Mouse (Mus musculus): ENCODE results near the gene Ncam1. TPM values are rescaled to one million over a fixed set of nuclear protein-coding genes. Genes with fewer than 3 reads are reported as not detected.

Gene Ncam1
- polyA plus RNA-seq, 1 experiment, result not detected

DNA sequence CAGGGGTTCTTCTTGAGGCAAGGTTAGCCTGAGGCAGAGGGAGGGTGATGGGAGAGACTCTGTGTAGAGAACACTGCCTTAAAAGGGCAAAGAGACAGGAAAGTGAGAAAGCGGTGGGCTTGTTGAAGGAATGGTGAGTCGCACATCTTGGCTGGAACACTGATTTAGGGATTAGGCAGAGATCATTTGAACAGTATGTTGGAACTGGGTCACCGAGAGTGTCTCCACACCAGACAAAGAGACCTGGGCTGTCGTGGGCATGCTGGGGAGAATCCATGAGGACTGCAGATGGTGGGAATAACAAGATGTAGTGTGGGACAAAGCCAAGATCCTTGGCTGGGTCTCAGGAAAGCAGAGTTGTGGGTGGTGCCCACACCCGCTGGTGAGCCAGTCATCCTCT, 76.0 kb downstream of the Ncam1 start:
- TF ChIP-seq GATA1 (IDR thresholded peaks at IDR 0.05; ENCODE audit: low read length), result no peak

DNA sequence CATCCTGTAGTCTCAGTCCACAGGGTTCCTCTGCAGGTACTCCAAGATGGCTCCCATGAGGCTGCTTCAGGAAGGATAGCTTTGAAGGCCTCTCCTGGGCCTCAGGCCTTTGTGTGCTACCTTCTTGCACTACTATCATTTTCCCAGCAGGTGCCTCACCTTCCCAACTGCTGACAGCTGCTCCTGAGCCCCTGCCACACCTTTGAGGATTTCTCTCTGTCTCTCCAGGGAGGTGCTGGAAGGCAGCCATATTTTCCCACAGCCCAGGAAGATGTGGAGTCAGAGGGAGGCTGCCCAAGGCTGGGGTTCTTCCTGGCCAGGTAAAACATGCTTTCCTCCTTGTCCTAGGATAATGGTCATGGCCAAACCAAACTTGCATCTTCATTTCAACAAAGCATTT, 83.6 kb downstream of the Ncam1 start:
- no peak for TF ChIP-seq GATA1 (IDR thresholded peaks at IDR 0.05; ENCODE audit: low read length)

DNA sequence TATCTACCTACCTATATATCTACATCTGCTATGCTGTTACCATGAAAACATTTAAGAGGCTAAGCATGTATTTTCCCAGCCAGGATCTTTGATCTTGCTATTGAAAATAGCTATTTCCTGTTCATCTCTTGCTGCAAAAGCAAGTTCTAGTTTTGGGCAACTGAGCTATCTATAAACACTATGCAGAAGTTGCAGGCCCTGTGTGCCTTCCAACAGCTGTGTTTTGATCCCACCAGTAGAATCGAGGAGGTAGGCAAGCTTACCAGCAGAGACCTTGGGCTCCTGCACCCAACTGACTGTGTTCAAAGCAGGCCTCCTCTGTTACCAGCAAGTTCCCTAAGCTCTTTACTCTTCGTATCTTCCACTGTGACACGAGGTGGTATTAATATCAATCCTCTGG, 84.6 kb downstream of the Ncam1 start:
- TF ChIP-seq GATA1 (IDR thresholded peaks at IDR 0.05; ENCODE audit: low read length), result no peak

DNA sequence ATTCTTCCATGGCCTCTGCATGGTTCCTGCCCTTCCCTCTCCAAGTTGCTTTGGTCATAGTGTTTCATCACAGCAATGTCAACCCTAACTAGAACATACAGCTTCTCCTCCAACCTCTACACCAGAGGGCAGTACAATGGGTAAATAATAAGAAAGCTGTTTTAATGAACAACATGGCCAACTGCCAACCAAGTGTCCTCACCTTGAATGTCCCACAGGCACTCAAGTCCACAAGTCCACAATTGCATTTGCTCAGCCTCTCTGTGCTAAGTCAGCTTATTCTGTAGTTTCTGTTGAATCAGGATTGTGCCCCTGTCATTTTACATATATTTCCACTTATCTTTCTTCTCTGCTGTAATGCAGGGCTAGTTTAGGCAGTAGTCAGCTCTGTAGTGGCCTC, 91.1 kb downstream of the Ncam1 start:
- TF ChIP-seq GATA1 (IDR thresholded peaks at IDR 0.05; ENCODE audit: low read length), result no peak

DNA sequence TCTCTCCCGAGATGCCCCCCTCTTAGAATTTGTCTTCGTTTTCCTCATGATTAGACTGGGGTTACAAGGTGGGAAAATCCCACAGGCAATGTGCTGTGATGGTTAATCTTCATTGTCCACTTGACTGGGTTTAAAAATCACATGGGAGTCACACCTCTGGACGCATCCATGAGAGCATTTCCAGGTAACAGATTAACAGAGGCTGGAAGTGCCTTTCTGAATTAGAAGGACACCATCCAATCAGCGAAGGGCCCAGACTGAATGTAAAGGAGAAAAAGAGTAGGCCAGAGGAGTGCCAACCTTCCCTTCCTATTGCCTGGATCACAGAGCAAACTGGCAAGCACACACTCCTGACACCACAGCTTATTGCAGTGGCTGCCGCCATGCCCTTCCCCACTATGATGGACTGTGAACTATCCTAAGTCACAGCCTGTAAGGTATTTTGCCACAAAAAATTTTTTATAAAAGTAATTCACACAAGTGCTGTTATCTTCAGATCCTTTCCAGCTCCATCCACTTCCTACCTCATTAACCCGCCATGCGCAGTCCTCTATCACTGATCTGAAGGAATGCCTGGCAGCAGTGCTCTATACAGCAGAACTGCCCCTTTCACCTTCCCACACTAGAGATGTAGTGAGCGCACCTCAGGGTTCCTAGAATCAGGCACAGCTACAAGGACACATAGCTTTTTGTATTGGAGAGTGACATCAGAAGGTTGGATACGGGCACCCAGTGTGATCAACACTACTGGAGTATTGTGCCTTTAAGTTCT, 94.3 kb downstream of the Ncam1 start:
- TF ChIP-seq GATA1 (IDR thresholded peaks at IDR 0.05; ENCODE audit: low read length), result no peak

DNA sequence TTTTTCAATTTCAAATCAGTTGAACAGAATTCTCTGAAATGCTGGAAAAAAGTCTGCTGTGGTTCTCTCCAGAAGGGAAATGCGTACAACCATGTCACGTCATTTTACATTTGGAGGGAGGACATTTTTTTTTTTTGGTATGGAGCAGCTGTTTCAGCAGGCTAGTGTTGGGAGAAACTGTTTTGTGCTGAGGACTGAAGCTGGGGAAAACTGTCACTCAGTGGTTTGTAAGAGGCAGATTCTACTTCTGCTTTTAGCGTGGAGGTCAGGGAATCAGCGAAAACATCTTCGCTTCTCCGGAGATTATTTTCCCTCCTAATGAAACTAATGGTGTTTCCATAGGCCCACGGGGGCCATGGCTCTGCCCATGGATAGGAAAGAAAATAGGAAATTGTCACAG, 103.4 kb downstream of the Ncam1 start:
- no peak for TF ChIP-seq GATA1 (IDR thresholded peaks at IDR 0.05; ENCODE audit: low read length)

DNA sequence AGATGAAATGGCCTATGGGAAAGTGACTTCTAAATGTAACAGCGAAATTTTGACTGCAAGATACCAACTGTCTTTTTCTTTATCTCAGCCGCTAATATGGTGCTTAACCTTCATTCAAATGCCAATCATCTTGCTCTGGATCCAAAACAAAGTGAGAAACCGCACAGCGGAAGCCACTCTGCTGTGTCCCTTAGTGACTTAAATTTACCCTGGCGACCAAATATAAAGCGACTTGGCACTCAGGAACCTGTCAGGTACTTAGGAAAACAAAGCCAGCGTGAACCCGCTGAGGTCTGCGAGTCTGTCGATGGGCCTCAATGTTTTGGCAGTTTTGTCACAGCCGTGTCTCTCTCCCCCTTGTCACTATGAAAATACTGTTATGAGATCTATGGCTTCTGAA, 105.9 kb downstream of the Ncam1 start:
- TF ChIP-seq GATA1 (IDR thresholded peaks at IDR 0.05; ENCODE audit: low read length), result no peak

DNA sequence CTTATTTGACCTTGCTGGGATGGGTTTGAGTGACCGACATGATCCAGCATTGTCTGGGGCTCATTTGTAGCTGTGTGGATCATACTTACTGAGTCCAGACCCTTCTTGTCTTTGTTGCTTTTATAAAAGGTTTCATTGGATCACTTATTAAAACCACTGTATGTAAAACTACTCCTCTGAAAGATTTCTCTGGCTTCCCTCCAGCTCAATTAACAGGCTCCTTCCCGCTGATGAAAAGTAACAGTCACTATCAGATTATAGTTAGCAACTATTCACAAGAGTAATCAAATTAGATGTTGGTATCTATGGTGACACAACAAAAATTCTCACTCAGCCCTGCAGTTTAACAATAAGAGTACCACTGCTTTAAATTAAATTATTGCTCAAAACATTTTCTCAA, 107.4 kb downstream of the Ncam1 start:
- no peak for TF ChIP-seq GATA1 (IDR thresholded peaks at IDR 0.05; ENCODE audit: low read length)

DNA sequence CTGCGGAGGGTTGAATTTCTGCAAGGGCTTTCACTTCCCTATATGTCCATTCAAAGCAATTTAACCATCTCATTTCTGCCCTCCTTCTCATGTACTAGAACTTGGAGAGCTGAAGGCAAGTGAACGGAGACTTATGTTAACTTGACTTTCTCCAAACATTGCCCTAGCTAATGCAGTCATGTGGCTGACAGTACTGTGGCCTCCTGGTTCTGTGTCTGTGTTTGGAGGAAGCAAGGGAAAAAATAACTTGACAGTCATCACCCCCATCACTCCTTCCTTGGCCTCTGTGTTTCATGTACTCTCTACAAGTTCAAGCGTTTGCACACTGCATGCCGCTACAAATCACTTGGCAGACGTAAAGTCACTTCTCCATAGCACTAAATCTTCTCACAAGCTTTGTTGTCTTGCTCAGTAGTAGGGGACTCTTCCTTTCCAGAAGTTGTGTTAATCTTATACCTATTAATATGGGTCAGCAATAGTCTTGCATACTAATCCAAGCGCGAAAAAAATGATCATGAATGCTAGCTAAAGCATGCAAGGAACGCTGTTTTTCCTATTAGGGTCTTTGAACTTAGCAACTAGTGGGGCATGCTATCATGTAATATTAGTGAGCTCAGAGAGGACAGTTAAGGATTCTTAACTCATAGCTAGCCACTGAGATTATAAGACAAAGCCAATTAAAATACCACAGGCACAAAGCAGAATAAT, 115.0 kb downstream of the Ncam1 start:
- no peak for TF ChIP-seq GATA1 (IDR thresholded peaks at IDR 0.05; ENCODE audit: low read length)

DNA sequence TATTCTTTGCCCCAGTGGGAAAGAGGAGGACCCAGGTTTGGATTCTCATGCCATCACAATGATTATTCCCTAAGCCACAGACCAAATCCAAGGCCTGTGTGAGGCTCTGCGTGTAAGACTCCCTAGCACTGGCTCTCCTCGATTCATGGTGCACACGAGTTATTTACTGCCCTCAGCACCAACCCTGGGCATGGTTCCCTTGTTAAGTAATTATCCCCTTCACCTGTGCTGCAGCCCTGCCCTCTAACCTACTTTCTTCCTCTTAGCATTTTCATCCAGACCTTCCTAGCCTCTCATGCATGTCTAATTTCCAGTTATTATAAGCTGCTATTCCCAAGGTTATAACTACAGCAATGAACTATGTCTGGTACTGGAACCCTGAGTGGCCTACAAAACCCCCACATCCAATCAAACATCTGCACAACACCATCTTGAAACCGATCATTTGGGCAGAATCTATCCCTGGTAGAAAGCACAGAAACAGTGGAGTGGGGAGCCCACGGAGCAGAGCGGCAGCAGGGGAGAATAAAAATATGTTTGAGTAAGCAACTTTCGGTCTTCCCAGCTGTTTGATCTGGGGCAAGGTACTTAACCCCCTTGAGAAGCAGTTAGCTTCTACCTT, 116.8 kb downstream of the Ncam1 start:
- TF ChIP-seq GATA1 (IDR thresholded peaks at IDR 0.05; ENCODE audit: low read length), result no peak

DNA sequence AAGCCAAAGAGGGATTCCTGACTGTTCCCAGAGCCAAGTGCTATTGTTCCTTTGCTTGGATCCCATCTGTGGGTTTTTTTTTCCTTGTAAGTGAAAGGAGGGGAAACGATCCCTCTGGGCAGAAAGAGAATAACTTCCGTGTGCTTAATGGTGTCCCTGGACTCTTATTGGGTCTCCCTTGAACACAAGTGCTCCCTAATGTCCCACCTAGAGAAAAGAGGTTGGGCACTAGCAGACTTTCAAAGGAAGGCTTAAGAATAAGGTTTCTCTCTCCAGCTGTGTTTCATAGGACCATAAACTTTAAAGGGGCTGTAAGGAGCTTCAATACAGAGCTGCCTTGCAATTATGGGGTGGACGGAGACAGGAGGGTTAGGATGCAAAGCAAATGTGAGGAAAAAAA, 119.5 kb downstream of the Ncam1 start:
- TF ChIP-seq GATA1 (IDR thresholded peaks at IDR 0.05; ENCODE audit: low read length), result no peak

DNA sequence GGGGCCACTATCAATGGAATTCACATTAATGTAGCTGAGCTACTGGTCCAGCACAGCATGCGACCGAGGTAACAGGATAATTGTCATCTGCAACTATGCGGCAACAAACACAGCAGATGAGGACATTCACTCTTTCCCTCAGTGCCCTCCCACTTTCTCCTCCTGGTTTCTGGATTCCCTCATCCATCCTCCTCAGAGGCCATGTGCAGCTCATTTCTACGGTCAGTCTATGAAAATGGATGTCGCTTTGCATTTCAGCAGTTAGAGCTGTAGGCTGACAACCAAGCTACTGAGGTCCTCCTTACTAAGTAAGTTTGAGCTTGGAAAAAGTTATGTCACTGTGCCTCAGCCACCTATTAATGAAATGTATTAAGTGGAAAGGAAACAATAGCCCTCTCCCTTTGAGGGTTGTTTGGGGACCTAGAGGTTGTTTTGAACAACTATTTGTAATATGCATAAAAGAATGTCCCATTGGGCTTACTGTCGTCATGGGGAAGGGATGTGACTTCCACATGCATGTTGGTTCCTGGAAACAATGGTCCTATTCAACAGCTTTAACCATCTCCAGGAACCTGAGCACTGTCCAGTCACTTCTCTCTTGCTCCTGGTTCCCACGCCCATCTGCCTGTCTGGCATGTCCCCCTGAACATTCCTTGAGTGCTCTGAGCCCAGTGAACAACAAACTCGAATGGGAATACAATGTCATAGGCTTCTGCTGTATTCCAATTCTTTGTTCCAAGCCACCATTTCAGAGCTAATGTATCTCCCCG, 122.8 kb downstream of the Ncam1 start:
- no peak for TF ChIP-seq GATA1 (IDR thresholded peaks at IDR 0.05; ENCODE audit: low read length)

DNA sequence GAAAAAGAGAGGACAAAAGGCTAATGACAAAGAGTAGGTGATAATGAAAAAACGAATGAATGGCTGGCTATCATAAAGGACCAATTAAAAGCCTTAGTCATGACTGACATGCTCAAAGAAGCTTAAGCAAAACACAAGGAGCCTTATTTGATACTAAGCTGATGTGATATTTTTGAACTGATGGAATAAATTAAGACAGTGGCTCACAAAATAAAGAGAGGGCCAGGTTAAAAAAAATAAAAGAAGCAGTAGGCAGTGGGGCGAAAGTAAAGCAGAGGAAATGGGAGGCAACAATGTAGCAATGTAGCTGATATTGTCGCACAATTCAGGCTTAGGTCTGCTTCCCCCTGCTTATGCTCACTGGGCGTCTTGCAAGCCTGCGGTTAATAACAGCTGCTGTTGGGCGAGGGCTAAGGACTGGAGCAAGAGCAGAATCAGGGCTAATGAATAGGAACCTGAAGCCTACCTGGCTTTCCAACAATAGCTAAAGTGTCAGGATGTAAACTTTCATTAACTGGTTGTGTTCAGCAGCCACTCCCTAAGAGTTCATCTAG, 126.0 kb downstream of the Ncam1 start:
- TF ChIP-seq GATA1 (IDR thresholded peaks at IDR 0.05; ENCODE audit: low read length), result no peak

DNA sequence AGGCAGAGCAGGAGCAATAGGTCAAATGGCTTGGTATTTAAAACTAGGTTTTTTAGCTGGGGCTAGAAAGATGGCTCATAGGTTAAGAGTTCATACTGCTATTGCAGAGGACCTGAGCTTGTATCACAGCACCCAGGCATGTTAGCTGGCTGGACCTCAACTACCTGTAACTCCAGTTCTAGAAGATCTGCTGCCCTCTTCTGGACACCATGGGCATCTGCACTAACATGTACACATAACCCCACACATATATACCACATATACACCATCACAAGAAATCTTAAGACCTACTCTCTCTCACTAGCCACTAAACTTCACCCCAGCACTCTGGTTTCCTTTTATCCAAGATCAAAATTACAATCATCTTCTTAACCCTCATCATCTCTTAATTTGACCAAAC, 131.7 kb downstream of the Ncam1 start:
- no peak for TF ChIP-seq GATA1 (IDR thresholded peaks at IDR 0.05; ENCODE audit: low read length)

DNA sequence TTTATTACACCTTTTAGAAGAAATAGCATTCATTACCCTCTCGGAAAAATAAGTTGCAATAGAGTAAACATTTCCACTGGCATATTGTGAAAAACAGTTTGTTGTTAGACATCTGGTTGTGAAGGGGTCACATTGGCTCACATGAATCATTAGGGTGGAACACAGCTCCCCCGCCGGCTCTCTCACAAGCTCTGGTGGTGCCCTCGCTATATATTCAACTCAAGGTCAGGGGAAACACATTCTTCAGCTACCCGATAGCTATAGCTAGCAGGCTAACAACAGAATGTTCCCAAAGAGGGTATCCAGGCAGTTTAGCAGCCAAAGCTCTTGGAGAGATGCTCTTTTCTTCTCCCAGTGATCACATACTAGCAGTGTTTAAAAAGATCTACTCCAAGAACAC, 133.4 kb downstream of the Ncam1 start:
- no peak for TF ChIP-seq GATA1 (IDR thresholded peaks at IDR 0.05; ENCODE audit: low read length)

DNA sequence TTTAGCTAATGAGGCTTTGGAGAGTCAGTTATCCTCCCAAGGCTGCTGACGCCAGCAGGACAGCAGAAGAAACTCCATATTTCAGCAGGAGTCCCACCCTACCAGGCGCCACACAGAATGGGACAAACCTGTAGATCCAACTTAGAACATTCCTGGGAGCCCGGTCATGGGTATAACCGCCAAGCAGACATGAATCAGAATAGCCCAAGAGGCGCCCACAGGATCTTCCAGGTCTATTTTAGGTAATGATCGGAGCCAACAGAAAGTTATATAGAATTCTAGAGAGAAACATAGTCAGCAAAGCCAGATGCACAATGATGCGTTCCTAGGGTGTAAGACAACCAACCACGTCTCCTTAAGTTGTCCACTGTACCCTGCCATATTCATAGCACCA, 134.8 kb downstream of the Ncam1 start:
- TF ChIP-seq GATA1 (IDR thresholded peaks at IDR 0.05; ENCODE audit: low read length), result no peak
